Mouse (Mus musculus) kidney, postnatal 14 days (tissue): ENCODE results near the gene Gna11.

Experiments
- DNase-seq: peaks from one replicate; pipeline ENCODE4 v3.0.0; 2022; ENCODE audit warnings: mixed read lengths

Gna11 gene

DNA sequence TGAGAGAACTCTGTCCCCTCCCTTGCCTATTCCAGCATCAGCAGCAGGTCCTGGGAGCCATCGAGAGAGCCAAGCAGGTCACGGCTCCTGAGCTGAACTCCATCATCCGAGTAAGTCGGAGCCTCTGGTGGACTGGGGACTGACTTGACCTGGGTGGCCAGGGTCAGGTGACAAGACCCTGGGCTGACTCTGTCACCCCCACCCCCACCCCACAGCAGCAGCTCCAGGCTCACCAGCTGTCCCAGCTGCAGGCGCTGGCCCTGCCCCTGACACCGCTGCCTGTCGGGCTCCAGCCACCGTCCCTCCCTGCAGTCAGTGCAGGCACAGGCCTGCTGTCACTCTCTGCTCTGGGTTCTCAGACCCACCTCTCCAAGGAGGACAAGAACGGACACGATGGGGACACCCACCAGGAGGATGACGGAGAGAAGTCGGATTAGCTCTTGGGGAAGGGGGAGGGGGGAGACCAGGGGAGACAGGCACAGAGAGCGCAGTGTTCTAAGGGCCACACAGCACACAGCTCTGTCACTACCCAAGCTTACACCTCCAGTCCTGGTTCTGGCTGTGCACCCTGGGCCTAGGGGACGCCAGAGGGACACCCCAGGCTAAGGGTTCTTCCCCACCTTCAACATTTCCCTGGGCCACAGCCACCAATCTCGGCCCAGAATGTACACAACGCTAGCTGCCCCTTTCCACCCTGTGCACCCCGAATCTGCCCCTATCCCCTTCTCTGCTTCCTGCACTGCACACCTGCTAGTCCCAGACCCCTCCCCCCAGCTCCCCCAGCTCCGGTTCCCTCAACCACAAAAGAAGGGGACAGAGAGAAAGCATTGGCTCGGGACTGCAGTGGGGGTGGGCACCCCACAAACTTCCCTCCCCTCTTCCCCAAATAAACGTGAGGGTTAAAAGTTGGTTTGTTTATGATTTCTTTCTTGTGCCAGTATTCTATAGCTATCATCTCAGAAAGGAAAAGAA is 20.6 kb upstream of the Gna11 start:
- DNase-seq: no peak

DNA sequence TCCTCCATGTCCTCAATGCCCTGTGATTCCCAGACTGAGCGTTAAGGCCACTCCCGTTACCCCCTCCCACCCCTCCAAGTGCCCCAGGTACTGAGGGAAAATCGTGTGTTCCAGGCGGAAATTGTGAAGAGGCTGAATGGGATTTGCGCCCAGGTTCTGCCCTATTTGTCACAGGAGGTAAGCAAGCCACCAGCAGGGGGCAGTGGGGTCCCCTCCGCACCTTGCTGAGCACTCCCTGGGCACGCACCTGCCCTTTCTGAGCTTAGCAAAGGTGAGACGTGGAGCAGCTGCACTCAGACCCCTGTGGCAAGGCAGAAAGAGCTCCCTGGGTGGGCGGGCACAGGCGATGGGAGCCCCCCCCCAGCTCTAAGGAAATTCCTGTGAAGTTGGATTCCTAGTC is 19.7 kb upstream of the Gna11 start:
- peak; percentile 63 for DNase-seq

DNA sequence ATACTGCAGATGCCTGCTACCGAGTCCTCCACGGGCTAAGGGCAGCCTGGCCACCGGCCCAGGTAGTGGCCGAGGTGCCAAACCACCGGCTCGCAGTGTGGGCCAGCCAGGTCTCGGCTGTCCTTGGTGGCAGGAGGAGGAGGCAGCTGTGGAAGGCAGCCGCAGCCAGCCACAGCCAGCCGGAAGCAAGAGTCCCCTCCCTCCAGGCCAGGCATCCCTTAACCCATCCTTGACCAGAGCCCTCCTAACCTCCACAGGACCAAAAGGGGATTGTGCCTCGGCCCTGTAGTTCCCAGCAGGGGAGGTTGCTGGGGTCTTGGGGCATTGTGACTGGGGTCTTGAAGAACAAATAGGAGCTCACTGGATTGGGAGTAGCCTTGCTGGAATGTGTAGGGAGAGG is 19.2 kb upstream of the Gna11 start:
- DNase-seq: peak; percentile 81

DNA sequence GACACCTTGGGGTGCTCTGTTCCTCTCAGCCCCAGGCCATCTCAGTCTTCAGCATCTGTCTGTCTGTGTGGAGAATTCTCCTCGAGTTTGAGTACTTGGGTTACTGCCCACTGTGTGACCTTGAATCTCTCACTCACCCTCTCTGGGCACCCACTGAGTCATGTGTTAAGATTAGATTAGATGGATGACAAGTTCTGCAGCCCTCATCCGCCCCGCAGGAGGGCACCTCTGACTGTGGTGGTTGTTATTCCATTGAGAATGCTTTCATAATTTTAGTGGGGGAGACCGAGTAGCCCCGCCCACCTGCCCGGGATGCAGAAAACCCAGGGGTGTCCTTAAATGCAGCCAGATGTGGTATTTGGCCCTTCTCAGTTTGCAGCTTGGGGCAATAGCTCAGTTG is 18.5 kb upstream of the Gna11 start:
- DNase-seq: no peak

DNA sequence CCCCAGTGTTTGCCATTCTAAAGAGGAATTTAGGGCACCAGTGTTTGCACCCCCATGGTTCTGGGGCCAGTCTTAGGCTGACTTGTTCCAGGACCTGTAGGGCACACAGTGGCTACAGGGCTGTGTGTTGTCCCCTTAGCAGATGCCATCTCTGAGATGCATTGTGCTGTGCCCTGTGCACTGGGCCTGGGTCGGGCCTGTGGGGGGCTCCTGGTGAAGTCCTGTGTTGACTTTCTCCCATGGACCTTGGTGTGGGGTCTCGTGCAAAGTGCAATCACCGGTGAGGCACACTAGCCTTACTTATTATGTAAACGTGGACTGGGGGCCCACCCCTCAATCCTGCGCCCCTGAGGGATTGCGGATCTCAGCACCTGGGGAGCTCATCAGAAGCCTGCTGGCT is 17.4 kb upstream of the Gna11 start:
- no peak for DNase-seq

DNA sequence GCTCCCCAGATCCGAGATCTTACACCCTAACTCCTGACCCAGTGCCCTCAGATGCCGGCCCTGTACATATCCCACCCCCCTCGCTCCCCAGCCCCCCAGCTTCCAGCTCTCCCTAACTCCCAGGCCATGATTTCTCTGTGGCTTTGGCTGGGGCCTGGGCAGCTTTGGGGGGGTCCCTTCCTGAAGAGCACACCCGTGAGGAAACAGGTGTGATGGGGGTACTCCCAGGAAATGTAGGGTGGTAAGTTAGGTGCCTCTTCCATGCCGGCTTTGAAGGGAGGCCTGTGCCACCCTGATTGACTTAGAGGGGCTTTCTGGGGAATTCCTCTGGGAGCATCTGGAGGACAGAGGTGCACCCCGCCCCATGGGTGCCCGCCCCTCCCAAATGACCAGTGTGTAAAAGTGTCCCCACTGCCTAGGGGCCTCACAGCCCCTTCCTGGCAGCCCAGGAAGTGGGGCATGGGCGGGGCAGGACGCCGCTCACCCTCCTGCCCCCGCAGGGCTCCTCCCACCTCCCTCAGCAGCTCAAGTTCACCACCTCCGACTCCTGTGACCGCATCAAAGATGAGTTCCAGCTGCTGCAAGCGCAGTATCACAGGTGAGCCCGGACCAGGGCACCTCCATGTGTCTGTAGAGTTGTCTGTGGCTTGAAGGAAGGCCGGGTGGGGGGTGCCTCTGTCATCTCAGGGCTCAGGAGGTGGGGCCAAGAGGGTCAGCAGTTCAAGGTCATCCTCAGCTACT is 15.9 kb upstream of the Gna11 start:
- DNase-seq: peak; percentile 70

DNA sequence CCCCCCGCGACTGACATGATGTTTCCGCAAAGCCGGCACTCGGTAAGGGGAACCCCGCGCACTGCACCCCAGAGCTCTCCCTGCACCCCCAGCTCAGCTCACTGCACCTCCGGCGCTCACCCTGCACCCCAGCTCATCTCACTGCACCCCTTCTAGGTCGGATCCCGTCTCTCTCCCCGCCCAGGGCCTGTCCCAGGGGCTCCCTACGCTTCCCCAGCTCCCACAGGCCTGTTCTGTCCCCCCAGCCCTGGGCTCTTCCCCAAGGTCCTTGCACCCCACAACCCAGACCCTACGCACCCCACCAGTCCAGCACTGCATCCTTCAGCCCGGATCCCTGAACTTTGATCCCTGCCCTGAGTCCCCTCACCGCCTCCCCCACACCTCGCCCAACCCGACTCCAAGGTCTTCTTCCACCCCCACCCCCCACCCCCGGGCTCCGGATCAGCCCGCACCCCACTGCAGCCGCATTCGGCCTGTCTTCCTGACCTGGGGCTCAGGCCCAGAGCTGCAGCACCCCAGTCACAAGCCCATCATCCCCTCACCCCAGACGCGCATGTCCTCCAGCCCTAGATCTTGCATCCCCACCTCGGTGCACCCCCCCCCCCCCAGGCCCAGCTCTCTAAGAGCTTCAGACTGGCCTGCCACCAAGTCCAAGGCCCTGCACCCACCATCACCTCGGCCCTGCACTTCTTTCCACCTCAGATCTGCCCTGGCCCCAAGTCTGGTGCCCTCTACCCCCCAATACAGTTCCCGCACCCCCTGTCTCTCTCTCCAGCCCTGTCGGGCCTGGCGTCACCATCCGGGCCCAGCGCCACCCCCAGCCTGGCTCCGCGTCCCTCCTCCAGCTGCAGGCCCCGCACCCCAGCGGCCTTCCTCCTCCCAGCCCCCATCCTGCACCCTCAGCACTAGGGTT is 14.9 kb upstream of the Gna11 start:
- peak; percentile 77 for DNase-seq

DNA sequence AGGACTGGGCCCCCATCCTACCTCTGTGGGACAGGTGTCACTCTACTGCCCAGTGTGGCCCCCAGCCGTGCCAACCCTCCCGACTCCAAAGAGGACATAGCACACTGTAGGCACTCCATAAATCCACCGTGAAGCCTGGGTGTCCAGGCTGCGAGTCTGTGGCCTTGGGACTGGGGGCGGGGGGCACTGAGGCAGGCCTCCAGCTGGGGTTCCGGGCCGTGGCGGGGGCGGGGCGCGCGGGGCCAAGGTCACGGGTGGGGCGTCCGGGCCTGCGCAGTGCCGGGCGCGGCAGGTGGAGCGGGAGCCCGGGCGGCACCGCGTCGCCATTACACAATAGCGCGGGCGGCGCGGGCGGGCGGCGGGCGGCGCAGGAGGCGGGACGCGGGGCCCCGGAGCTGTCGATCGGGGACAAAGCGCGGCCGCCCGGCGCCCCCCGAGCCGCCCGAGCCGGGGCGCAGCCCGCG is 14.2 kb upstream of the Gna11 start, which contains the start of gene Aes:
Aes (plus strand) TSS at position 326 of the 464 bp plus-strand sequence.
- peak; percentile 92 for DNase-seq

DNA sequence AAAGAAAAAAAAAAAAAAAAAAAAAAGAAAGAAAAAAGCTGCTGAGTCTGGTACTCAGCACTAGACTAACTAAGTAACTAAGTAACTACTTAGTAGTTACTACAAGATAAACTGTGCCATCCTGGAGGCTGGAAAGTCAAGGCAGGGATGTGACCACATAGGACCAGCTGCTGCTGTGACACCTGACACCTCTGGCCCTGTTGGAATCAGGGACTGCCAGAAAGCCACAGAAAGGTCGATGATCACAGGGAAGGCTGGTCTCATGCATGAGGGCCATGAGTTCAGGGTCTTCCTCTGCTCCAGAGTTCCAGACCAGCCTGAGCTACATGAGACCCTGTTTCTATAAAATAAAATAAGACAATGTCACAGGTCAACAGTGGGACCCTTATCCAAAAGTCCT is 12.5 kb upstream of the Gna11 start:
- no peak for DNase-seq

DNA sequence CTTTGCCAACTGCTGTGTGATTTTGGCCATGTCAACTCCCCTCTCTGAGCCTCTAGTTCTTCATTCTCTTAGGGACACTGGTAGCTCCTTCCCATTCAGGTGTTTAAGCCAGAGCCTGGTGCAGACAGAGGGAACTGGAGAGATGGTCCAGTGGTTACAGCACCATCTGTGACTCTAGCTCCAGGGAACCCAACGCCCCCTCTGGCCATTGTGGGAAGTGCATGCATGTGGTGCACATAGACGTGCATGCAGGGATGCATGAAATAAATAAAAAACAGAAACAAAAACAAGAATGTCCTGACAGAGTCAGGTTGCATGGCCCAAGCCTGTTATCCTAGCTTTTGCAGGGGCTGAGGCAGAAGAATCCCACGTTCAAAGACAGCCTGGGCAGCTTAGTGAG is 11.3 kb upstream of the Gna11 start:
- no peak for DNase-seq

DNA sequence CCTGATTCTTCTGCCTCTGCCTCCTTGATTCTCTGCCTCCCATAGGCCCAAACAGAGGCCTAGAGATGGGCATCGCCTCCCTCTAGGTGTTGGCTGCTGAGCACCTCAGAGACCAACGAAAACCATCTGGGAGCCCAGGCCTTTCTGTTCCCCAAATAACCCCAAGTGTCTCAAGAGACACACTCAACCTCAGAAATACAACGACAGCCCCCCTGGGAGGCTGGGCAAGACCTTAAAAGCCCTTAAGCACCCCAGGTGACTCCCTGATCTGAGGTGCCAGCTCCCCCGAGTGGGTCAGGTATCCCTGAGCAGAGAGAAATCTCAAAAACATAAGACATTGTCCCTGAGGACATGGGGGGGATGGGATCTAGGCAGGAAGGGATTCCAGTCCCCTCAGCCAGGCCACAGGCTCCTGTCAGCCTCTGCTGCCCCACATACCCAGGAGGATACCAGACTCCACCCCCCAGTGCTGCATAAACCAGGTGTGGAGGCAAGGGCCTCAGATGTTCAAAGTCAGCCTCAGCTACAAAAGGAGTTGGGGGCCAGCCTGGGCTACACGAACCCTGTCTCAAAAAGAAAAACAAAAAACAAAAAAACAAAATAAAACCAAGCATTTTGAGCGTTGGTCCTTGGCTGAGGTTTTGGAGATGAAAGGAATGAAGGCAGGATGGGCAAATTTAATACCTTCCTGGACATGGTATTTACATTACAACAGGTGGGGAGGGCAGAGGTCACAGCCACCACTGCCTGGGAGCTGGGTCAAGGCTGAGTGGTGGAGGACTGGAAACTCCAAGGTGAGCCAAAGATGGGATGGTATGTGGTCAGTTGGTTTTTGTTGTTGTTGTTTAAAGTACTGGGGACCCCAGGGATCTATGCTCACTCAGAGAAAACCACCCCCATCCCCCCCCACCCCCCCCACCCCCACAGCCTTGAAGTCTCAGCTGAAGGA is 9.1 kb upstream of the Gna11 start:
- no peak for DNase-seq

DNA sequence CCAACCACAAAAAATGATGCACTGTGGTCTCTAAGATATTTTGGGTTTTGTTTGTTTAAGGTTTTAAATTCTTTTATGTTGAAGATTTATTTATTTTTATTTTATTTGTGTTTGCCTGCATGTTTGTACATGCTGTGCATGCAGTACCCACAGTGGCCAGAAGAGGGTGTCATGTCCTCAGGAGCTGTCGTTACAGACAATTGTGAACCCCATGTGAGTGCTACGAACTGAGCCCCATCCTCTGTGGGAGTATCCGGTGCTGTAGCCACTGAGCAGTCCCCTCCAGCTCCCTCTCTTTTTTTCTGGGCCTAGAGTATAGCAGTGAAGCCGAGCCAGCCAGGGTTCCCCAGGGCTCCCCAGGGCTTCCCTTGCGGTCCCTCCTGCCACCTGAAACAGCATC is 8.2 kb upstream of the Gna11 start:
- no peak for DNase-seq

DNA sequence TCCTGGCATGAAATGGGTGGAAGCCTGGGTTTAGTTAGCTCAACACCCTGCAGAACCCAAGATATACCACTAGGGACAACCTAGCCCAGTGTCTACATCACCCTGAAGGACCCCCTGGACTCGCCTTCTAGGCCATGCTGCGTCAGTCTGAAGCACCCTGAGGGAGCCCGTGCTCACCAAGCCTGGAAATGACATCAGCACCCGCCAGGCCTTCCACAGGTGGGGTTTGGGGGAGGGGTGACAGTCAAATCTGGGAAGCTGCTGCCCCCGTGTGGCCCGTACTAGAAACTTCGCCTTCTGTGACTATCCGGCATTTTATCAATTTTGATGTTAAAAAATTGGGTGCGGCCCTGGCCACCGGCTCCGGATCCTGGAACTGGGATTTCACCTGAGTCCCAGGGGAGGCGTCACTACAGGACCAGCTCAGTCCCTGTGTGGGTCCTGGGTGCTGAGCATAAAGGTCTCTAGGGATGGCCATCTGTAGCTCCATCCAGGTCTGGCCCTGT is 6.7 kb upstream of the Gna11 start:
- DNase-seq: peak; percentile 95

DNA sequence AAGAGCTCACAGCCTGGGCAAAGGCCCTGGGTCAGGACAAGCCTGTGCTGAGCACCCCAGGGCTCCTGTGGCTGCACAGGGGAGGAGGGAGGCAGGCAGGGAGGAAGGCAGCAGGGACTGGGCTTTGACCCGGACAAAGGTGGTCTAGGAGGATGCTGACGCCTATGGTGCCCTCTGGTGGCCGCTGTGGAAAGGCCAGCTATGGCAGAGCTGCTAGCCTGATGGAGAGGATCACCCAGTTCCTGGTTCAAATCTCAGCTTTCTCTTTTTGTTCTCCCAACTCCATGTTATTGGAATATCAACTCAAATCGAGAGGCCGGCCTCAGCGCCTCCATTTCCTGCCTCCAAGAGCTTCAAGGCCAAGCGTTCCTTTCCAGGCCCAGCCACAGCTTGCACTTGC is 5.3 kb upstream of the Gna11 start:
- DNase-seq: peak; percentile 81

DNA sequence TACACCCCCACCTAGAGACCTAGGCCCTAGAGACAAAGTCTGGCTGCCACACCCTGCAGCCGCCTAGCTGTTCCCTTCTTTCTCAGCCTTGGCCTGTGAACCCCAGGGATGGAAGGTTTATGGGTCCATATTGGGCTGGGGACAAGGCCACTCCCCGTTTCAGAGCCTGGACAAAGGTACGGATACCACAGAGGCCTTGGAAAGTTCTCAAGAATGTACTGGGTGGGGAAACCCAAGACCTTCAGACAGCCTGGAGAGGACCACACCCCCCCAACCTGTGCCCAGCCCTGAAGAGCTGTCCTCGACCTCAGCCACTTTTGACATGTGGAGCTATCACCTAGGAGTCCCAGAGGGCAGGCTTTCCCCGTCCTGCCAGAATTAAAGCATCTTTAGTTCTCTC is 4.0 kb upstream of the Gna11 start:
- no peak for DNase-seq

DNA sequence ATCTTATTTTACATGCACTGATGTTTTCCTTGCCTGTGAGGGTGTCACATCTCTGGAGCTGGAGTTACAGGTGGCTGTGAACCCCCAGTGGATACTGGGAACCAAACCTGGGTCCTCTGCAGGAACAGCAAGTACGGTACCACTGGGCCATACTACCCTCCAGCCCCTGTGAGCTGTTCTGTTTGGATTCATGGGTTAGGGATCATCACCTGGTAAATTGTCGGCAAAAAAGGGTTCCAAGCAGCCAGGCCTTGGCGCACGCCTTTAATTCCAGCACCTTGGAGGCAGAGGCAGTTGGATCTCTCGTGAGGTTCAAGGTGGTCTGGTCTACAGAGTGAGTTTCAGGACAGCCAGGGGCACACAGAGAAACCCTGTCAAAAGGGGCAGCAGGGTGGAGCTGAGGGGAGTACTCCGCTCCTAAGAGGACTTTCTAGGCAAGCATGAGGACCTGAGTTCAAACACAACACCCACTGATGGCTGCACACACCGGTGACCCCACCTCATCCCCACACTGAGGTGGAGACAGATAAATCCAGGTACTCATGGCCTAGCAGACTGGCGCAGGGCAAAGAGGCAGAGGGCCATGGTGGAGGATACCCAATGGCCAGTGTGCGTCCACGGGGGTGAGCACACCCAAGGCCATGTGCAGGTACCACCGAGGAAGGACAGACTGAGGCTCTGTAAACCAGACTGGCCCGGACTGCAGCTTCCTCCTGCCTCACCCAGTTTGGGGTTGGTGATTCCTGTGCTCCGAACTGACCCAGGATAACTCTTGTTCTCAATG is 2.0 kb upstream of the Gna11 start:
- DNase-seq: no peak

DNA sequence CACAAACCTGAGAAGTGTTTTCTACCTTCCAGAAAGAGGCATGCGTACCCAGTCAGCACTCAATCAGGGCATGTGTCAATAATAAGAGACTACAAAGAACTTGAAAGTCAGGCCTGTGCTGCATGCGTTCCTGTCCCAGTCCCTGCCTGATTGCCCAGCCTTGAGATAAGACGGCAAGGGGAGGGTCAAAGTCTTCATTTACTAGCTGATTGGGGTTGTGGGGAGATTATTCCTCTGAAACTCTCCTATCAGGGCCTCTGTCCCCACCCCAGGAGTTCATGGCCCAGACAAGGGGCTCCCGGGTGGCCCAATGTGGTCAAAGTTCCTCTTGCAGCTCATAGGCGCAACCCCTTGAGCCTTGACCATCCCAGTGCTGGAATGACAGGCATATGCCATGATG is 1.3 kb upstream of the Gna11 start:
- DNase-seq: no peak

DNA sequence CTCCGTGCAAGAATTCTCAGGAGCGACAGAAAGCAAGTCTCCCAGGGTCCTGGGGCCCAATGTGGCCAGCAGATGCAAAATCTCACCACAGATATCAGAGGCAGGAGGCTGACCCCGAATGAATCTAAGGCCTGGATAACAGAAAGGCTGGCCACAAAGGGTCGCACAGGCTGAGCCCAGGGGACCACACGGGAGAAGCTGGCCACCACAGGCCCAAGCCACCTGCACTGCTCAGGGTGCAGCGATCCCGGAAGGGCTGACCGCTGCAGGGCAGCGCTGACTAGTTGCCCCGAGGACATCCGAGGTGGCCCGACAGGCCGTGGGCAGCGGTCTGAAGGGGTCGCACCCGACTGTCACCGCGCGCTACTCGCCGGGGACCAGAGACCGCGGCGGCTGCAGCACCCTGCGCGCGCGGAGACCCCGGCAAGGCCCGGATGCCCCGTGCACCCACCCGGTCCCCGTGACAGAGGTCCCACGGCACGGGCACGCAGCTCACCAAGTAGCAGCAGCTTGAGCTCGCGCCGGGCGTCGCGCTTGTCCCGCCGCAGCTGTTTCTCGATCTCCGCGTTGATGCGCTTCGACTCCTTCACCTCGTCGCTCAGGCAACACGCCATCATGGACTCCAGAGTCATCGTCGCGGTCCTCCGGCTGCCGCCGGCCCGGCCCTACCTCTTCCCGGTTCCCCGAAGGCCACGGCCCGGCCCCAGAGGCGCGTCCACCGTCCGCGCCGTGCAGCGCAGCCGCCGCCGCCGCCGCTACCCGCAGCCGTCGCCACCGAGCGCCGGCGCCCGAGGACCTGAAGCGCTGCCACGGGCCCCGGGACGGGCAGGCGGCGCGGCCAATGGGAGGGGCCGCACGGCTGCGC is 462 bp downstream of the Gna11 start:
- DNase-seq: no peak

DNA sequence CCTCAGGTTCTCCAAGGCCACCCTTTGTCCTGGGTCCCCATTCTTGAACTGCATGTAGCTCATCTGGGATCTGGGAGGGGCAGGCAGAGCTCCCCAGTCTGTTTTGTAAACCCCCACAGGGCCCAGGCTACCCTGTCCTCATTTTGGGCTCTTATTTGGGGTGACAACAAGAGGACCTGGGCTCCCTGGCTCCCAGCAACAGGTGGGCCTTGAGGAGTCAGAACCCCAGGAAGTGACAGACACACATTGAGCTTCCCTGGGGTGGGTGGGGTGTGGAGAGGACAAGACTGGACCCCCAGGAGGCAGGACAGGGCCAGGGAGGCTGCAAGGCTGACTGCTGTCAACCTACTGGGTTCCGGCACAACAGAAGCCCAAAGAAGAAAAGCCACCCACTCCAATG is 1.4 kb downstream of the Gna11 start:
- DNase-seq: no peak
